Mouse (Mus musculus): Measurements from ENCODE around the gene Abca8b.

GRCm38 (mm10) chr11:109922236-109922635 lies 73.4 kb downstream of the Abca8b start:
- TF ChIP-seq CTCF (IDR thresholded peaks at IDR 0.05) (no peak), EP300 (IDR thresholded peaks at IDR 0.05) (no peak)

Data from lung, postnatal 0 days (tissue).